Mouse (Mus musculus) heart, adult 2 months (tissue): ENCODE measurements around the gene Lekr1. TPM values are rescaled to one million over a fixed set of nuclear protein-coding genes. Genes with fewer than 3 reads are reported as not detected.
A peak's percentile ranks its signal among the peaks of the same experiment; 100 is the strongest.
"Not testable (repeated sequence)": the region's sequence is repeated elsewhere in the genome, so short reads cannot be mapped to it uniquely, and the experiment has no call there.

Experiments
- DNase-seq, 2 experiments: peaks; one replicate each; pipeline ENCODE4 v3.0.0; 2021
- H3K27ac ChIP-seq: fragments of 200-600 bp; 2 replicates; pipeline ENCODE4 v1.8.1; 2022
- H3K27me3 ChIP-seq: fragments of 200-500 bp; 2 replicates; pipeline ENCODE4 v1.6.1; 2012; ENCODE audit warnings: mild to moderate bottlenecking, low read length, inconsistent platforms, mixed read lengths; ENCODE audit not compliant: control insufficient read depth, insufficient read depth
- H3K36me3 ChIP-seq: fragments of 200-500 bp; 2 replicates; pipeline ENCODE4 v1.6.1; 2012; ENCODE audit warnings: low read length, inconsistent platforms; ENCODE audit not compliant: control insufficient read depth, insufficient read depth
- H3K4me1 ChIP-seq: fragments of 200-500 bp; 2 replicates; pipeline ENCODE4 v1.6.1; 2011; ENCODE audit warnings: low read length; ENCODE audit not compliant: control insufficient read depth, insufficient read depth
- H3K4me3 ChIP-seq: fragments of 200-600 bp; 2 replicates; pipeline ENCODE4 v1.8.1; 2022
- H3K79me2 ChIP-seq: fragments of 200-500 bp; replicated peaks from 2 replicates; pipeline ENCODE4 v1.6.1; 2012; ENCODE audit warnings: mild to moderate bottlenecking, inconsistent platforms, low read length, moderate library complexity, mixed read lengths; ENCODE audit not compliant: control insufficient read depth, insufficient read depth
- H3K9ac ChIP-seq: fragments of 200-500 bp; 2 replicates; pipeline ENCODE4 v1.6.1; 2012; ENCODE audit warnings: low read depth, mild to moderate bottlenecking, control low read depth, inconsistent platforms, low read length, mixed read lengths
- CTCF ChIP-seq: fragments of 200-600 bp; IDR thresholded peaks from 2 replicates; pipeline ENCODE4 v1.8.1; 2022; ENCODE audit warnings: antibody characterized with exemption, mild to moderate bottlenecking, moderate library complexity
- EP300 ChIP-seq: fragments of 200-500 bp; IDR thresholded peaks from 2 replicates; pipeline ENCODE4 v1.6.1; 2011; ENCODE audit warnings: low read depth, low read length, control low read depth; ENCODE audit not compliant: insufficient read depth
- POLR2A ChIP-seq: fragments of 200-500 bp; IDR thresholded peaks from 2 replicates; pipeline ENCODE4 v1.6.1; 2011; ENCODE audit warnings: mild to moderate bottlenecking, low read depth, low read length, control low read depth; ENCODE audit not compliant: insufficient read depth
- WGBS: fragments of 180-500 bp; shearing (Covaris S2); methylation state at CpG from one replicate; pipeline ENCODE4 v1.1.7; 2018; 5-methylcytosine and 5-hydroxymethylcytosine counted together
- intact Hi-C: fragments of 180-260 bp; cut with DNase I; formaldehyde crosslinking; loops from one replicate; pipeline ENCODE4 v1.15.1; 2025
- polyA plus RNA-seq: library from polyadenylated mRNA; depleted of rRNA; stranded (reverse); fragments of >200 nt; gene quantifications from 2 replicates; pipeline ENCODE4 v1.2.3, GENCODE M21; 2012
- total RNA-seq, 2 experiments: library from RNA; stranded (reverse); gene quantifications; 2 replicates each; pipeline ENCODE4 v1.2.3; 2021

Gene Lekr1
- total and polyA plus RNA-seq, 3 experiments = 0.84 to 2.2 (median 2.1) TPM

GRCm38 (mm10) chr3:65766387-65766786 is 100.4 kb downstream of the Lekr1 start:
- intact Hi-C loops = no loop called here
- Histone ChIP-seq H3K27ac (no peak overlapping the region), H3K79me2 (no peaks in the 10 kb centered on the region), H3K4me3 (no peak overlapping the region), H3K27me3 (no peaks in the 10 kb centered on the region), H3K4me1 (no peaks in the 10 kb centered on the region; the same call in 1 of the 2 replicates), H3K36me3 (no peaks in the 10 kb centered on the region), H3K9ac (no peak overlapping the region)
- DNase-seq = no peak
- TF ChIP-seq POLR2A = no peak
- no peak for TF ChIP-seq EP300
- no peak for TF ChIP-seq CTCF

GRCm38 (mm10) chr3:65767202-65767862 is 101.3 kb downstream of the Lekr1 start:
- H3K4me3 ChIP-seq = no peak overlapping the region
- WGBS = 79% methylated on average over 6 of the region's 6 CpGs
- no peak for TF ChIP-seq POLR2A
- TF ChIP-seq EP300 = no peak
- TF ChIP-seq CTCF = no peak
- no peak for DNase-seq
- no peak overlapping the region for H3K9ac ChIP-seq
- H3K79me2 ChIP-seq = no peaks in the 10 kb centered on the region
- no peak overlapping the region for H3K27ac ChIP-seq
- no peaks in the 10 kb centered on the region for H3K27me3 ChIP-seq
- intact Hi-C loops = no loop called here
- H3K36me3 ChIP-seq = no peaks in the 10 kb centered on the region
- no peaks in the 10 kb centered on the region; the same call in 1 of the 2 replicates for H3K4me1 ChIP-seq

- H3K4me3 ChIP-seq, H3K79me2 ChIP-seq, H3K4me1 ChIP-seq, H3K9ac ChIP-seq, H3K36me3 ChIP-seq, H3K27me3 ChIP-seq, H3K27ac ChIP-seq, intact Hi-C loops: not testable (repeated sequence)
- DNase-seq = peak in 1 of 2 experiments; percentile 7
- 98% methylated on average over 7 of the region's 7 CpGs for WGBS
Observed at GRCm38 (mm10) chr3:65769666-65770065, 103.6 kb downstream of the Lekr1 start.

- intact Hi-C loops = no loop called here
- Histone ChIP-seq H3K27me3 (no peaks in the 10 kb centered on the region), H3K36me3 (no peaks in the 10 kb centered on the region), H3K4me3 (no peak overlapping the region), H3K27ac (no peak overlapping the region), H3K9ac (no peak overlapping the region), H3K4me1 (no peaks in the 10 kb centered on the region), H3K79me2 (no peaks in the 10 kb centered on the region)
- DNase-seq = no peak
- TF ChIP-seq EP300 (no peak), POLR2A (no peak), CTCF (no peak)
- WGBS = 69% methylated on average over 1 of the region's 1 CpGs
Observed at GRCm38 (mm10) chr3:65773910-65774309, 107.9 kb downstream of the Lekr1 start.

- no peaks in the 10 kb centered on the region for H3K79me2 ChIP-seq
- H3K9ac ChIP-seq = no peak overlapping the region
- DNase-seq = no peak
- no peaks in the 10 kb centered on the region for H3K4me1 ChIP-seq
- H3K27me3 ChIP-seq = no peaks in the 10 kb centered on the region
- intact Hi-C loops = no loop called here
- no peak overlapping the region for H3K27ac ChIP-seq
- WGBS = 80% methylated on average over 5 of the region's 5 CpGs
- no peak overlapping the region for H3K4me3 ChIP-seq
- no peak for TF ChIP-seq EP300
- no peak for TF ChIP-seq POLR2A
- no peaks in the 10 kb centered on the region for H3K36me3 ChIP-seq
Observed at GRCm38 (mm10) chr3:65775096-65775495, 109.1 kb downstream of the Lekr1 start.

- DNase-seq = no peak
- no peaks in the 10 kb centered on the region for H3K27me3 ChIP-seq
- no peak overlapping the region for H3K9ac ChIP-seq
- WGBS = 45% methylated on average over 5 of the region's 5 CpGs
- H3K4me1 ChIP-seq = no peaks in the 10 kb centered on the region
- no peak overlapping the region for H3K27ac ChIP-seq
- no peak overlapping the region for H3K4me3 ChIP-seq
- intact Hi-C loops = loop anchor here (5.0 kb wide), 1 partner anchor 80 kb away; no protein-coding TSS in a partner anchor
- H3K36me3 ChIP-seq = no peaks in the 10 kb centered on the region
- TF ChIP-seq CTCF (peak; percentile 50), POLR2A (no peak)
- no peaks in the 10 kb centered on the region for H3K79me2 ChIP-seq
Observed at GRCm38 (mm10) chr3:65782246-65782645, 116.2 kb downstream of the Lekr1 start.
